Mouse (Mus musculus) cerebellum, adult 2 months (tissue): Measurements from ENCODE around the gene Sema4b.

ENCODE experiments used
- CTCF ChIP-seq: fragments of 200-500 bp; IDR thresholded peaks from 2 replicates; pipeline ENCODE4 v1.5.1; 2011; ENCODE audit warnings: low read depth, mild to moderate bottlenecking, control low read depth, low read length, moderate library complexity, borderline replicate concordance; ENCODE audit not compliant: insufficient read depth
- POLR2A ChIP-seq: fragments of 200-500 bp; IDR thresholded peaks from 2 replicates; pipeline ENCODE4 v1.6.1; 2011; ENCODE audit warnings: low read length, control low read depth, borderline replicate concordance; ENCODE audit not compliant: insufficient read depth

DNA sequence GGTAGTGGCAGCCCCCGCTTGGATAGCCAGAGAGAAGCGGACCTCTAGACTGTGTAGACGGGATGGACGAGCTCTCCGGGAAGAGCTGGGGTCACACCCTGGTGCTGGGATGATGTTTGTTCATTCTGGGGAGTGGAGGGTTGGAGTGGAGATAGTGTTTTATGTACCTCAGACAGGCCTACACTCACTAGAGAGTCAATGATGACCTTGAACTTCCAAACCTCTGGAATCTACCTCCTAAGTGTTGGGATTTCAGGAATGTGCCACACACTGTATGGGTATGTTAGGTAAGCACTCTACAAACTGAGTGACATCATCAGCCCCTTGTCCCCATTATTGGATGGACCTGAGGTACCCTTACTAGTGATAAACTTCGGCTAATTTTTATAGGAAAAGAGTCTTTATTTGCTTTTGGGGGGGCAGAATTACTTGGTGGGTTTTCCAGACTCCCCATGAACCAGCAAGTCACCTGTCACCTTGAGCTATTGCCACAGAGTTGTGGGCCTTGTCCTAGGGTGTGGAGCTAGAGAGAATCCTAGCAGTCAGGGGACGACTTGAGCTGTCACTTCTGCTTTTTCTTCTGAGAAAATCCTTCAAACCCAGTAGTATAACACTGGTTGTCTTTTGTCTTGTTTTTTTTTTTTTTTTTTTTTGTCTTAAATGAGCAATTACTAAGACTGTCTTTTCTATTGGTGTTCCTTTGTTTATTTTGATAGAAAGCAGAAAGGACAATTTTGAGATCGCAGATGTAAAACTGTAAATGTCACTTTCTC lies 28.0 kb upstream of the Sema4b start:
- TF ChIP-seq POLR2A: no peak
- TF ChIP-seq CTCF: no peak
